Mouse (Mus musculus): Measurements from ENCODE around the gene Txnrd2.

GRCm38 (mm10) chr16:18378489-18378888, 47.7 kb upstream of the Txnrd2 start:
- TF ChIP-seq POLR2A (IDR thresholded peaks at IDR 0.05; ENCODE audit: control insufficient read depth, low read depth, low read length) (no peak), CTCF (IDR thresholded peaks at IDR 0.05; ENCODE audit: control insufficient read depth, insufficient read depth, insufficient replicate concordance, low read depth, low read length) (no peak)

Data from testis, adult 2 months (tissue).